Mouse (Mus musculus): ENCODE data around the gene Ddx28.
"Not testable (repeated sequence)": the region's sequence is repeated elsewhere in the genome, so short reads cannot be mapped to it uniquely, and the experiment has no call there.

Gene Ddx28

GRCm38 (mm10) chr8:106012203-106012602 lies 521 bp upstream of the Ddx28 start:
- not testable (repeated sequence) for DNase-seq (ENCODE audit: low spot score)

- peak; percentile 89 for DNase-seq (ENCODE audit: low spot score)
These were observed 687 bp downstream of the Ddx28 start for GRCm38 (mm10) chr8:106010748-106011642.

GRCm38 (mm10) chr8:106007891-106008290 lies 3.8 kb downstream of the Ddx28 start:
- DNase-seq (ENCODE audit: low spot score), result not testable (repeated sequence)

GRCm38 (mm10) chr8:106007135-106007534 lies 4.5 kb downstream of the Ddx28 start:
- DNase-seq (ENCODE audit: low spot score), result no peak

GRCm38 (mm10) chr8:106006413-106006812 lies 5.3 kb downstream of the Ddx28 start:
- no peak for DNase-seq (ENCODE audit: low spot score)

- DNase-seq (ENCODE audit: low spot score), result no peak
These were observed 5.8 kb downstream of the Ddx28 start, which contains the start of gene Dpep2nb for GRCm38 (mm10) chr8:106005875-106006274. Gene Dpep2nb, minus strand, starts transcription at chr8:106005975.

- DNase-seq (ENCODE audit: low spot score), result no peak
These were observed 7.0 kb downstream of the Ddx28 start for GRCm38 (mm10) chr8:106004538-106005207.

- no peak for DNase-seq (ENCODE audit: low spot score)
These were observed 9.8 kb downstream of the Ddx28 start for GRCm38 (mm10) chr8:106001908-106002307.

GRCm38 (mm10) chr8:105998971-105999370 lies 12.7 kb downstream of the Ddx28 start:
- DNase-seq (ENCODE audit: low spot score), result no peak

- no peak for DNase-seq (ENCODE audit: low spot score)
These were observed 15.3 kb downstream of the Ddx28 start for GRCm38 (mm10) chr8:105996359-105996758.

GRCm38 (mm10) chr8:105993226-105993625 lies 18.5 kb downstream of the Ddx28 start:
- DNase-seq (ENCODE audit: low spot score), result no peak

GRCm38 (mm10) chr8:105992499-105992898 lies 19.2 kb downstream of the Ddx28 start:
- DNase-seq (ENCODE audit: low spot score), result no peak

GRCm38 (mm10) chr8:105991546-105991945 lies 20.1 kb downstream of the Ddx28 start:
- no peak for DNase-seq (ENCODE audit: low spot score)

GRCm38 (mm10) chr8:105990856-105991387 lies 20.8 kb downstream of the Ddx28 start, which contains the start of gene Dus2:
Gene Dus2, plus strand, starts transcription at chr8:105991337.
- no peak for DNase-seq (ENCODE audit: low spot score)

- no peak for DNase-seq (ENCODE audit: low spot score)
These were observed 23.1 kb downstream of the Ddx28 start for GRCm38 (mm10) chr8:105988546-105988945.

GRCm38 (mm10) chr8:105983406-105983805 lies 28.3 kb downstream of the Ddx28 start:
- DNase-seq (ENCODE audit: low spot score), result not testable (repeated sequence)

GRCm38 (mm10) chr8:105981146-105981545 lies 30.5 kb downstream of the Ddx28 start:
- DNase-seq (ENCODE audit: low spot score), result no peak

- no peak for DNase-seq (ENCODE audit: low spot score)
These were observed 32.4 kb downstream of the Ddx28 start, which contains the start of gene Dpep3 for GRCm38 (mm10) chr8:105979325-105979724. Gene Dpep3, minus strand, starts transcription at chr8:105979429.

GRCm38 (mm10) chr8:105975363-105975762 lies 36.3 kb downstream of the Ddx28 start:
- no peak for DNase-seq (ENCODE audit: low spot score)

- DNase-seq (ENCODE audit: low spot score), result no peak
These were observed 40.5 kb downstream of the Ddx28 start for GRCm38 (mm10) chr8:105971019-105971720.

GRCm38 (mm10) chr8:105969367-105969766 lies 42.3 kb downstream of the Ddx28 start:
- no peak for DNase-seq (ENCODE audit: low spot score)
